ENCODE assay signal across 16 mouse cellular contexts in genomic region chr11:114331579-114332150, GRCm38 (mm10).
A peak's percentile ranks its signal among the peaks of the same experiment; 100 is the strongest.
DNase-seq lines count a peak whose midpoint lies in the region; ATAC-seq and TF ChIP-seq lines count a peak whose summit lies in the region.
"Had no signal": no experiment of that assay in that cellular context is flagged by ENCODE, and none has a peak within 500 bp of the region (broad histone marks: within the 10 kb centered on the region; RNA-seq: fewer than 3 reads in every experiment).

No protein-coding gene starts in this region.

- 58% methylated on average over 5 of the region's 5 CpGs for WGBS in heart, embryonic 16.5 days
- WGBS in heart, adult 2 months = 36% methylated on average over 5 of the region's 5 CpGs
- WGBS in lung, embryonic 16.5 days = 54% methylated on average over 5 of the region's 5 CpGs
- WGBS in embryonic facial prominence, embryonic 10.5 days = 71% methylated on average over 5 of the region's 5 CpGs
- 75% methylated on average over 5 of the region's 5 CpGs for WGBS in midbrain, postnatal 0 days

- 0 out of 2 replicates have a peak, but pooled peaks cover 4% of the 10 kb centered on the region for H3K4me1 ChIP-seq in heart, embryonic 16.5 days (ENCODE audit: control insufficient read depth, insufficient read depth, low read length)
- H3K4me1 ChIP-seq in heart, adult 2 months (ENCODE audit: control insufficient read depth, insufficient read depth, low read length) = peaks cover 4% of the 10 kb centered on the region; the same call in 1 of the 2 replicates
- no peaks in the 10 kb centered on the region for H3K4me1 ChIP-seq in lung, embryonic 16.5 days (replicated peaks; ENCODE audit: control insufficient read depth, insufficient read depth, low read length)
- H3K4me1 ChIP-seq in embryonic facial prominence, embryonic 10.5 days = peaks cover 11% of the 10 kb centered on the region
- no peaks in the 10 kb centered on the region for H3K4me1 ChIP-seq in midbrain, postnatal 0 days (ENCODE audit: insufficient read depth, low read length)

- DNase-seq in heart, adult 2 months = no peak
- no peak for DNase-seq in lung, postnatal 14 days
- no peak for DNase-seq in embryonic facial prominence, embryonic 10.5 days (ENCODE audit: low spot score)
- no peak for DNase-seq in midbrain, postnatal 0 days (ENCODE audit: low spot score)
- DNase-seq: adrenal gland, postnatal 25 days; layer of hippocampus, postnatal 36 days; liver, postnatal 0 days; right cerebral cortex, postnatal 14 days had no signal

- no peaks in the 10 kb centered on the region for H3K36me3 ChIP-seq in heart, embryonic 16.5 days (ENCODE audit: control insufficient read depth, insufficient read depth)
- no peaks in the 10 kb centered on the region for H3K36me3 ChIP-seq in heart, adult 2 months (ENCODE audit: control insufficient read depth, insufficient read depth, low read length)
- no peaks in the 10 kb centered on the region for H3K36me3 ChIP-seq in lung, embryonic 16.5 days (ENCODE audit: control insufficient read depth, insufficient read depth, low read length)
- H3K36me3 ChIP-seq in embryonic facial prominence, embryonic 10.5 days (replicated peaks) = no peaks in the 10 kb centered on the region
- H3K36me3 ChIP-seq in midbrain, postnatal 0 days (ENCODE audit: insufficient read depth, low read length) = no peaks in the 10 kb centered on the region
- H3K36me3 ChIP-seq: embryonic facial prominence, embryonic 13.5 days; forebrain, embryonic 12.5 days; hindbrain, embryonic 15.5 days; limb, embryonic 12.5 days; midbrain, embryonic 13.5 days had no signal

- no peak for TF ChIP-seq POLR2A in heart, adult 2 months (IDR thresholded peaks at IDR 0.05; ENCODE audit: insufficient read depth, low read depth, low read length)

- no peak overlapping the region for H3K4me3 ChIP-seq in heart, embryonic 16.5 days (ENCODE audit: low read length)
- H3K4me3 ChIP-seq in heart, adult 2 months = no peak overlapping the region
- H3K4me3 ChIP-seq in lung, embryonic 16.5 days (ENCODE audit: low read length) = no peak overlapping the region
- no peak overlapping the region for H3K4me3 ChIP-seq in embryonic facial prominence, embryonic 10.5 days
- H3K4me3 ChIP-seq in midbrain, postnatal 0 days (ENCODE audit: low read depth, low read length) = no peak overlapping the region
- H3K4me3 ChIP-seq: embryonic facial prominence, embryonic 13.5 days; forebrain, embryonic 12.5 days; hindbrain, embryonic 15.5 days; limb, embryonic 12.5 days; midbrain, embryonic 13.5 days had no signal

- no peak overlapping the region for H3K4me2 ChIP-seq in heart, embryonic 16.5 days (ENCODE audit: low read depth, low read length)
- no peak overlapping the region for H3K4me2 ChIP-seq in lung, embryonic 16.5 days (ENCODE audit: low read depth, low read length)
- no peak overlapping the region for H3K4me2 ChIP-seq in midbrain, postnatal 0 days (ENCODE audit: low read depth, low read length, poor library complexity, severe bottlenecking)
- H3K4me2 ChIP-seq: embryonic facial prominence, embryonic 13.5 days; forebrain, embryonic 12.5 days; hindbrain, embryonic 15.5 days; limb, embryonic 12.5 days; midbrain, embryonic 13.5 days had no signal

- no peak for TF ChIP-seq CTCF in heart, adult 2 months (IDR thresholded peaks at IDR 0.05)
- TF ChIP-seq CTCF in midbrain, postnatal 0 days (IDR thresholded peaks at IDR 0.05) = no peak

- no peaks in the 10 kb centered on the region for H3K9me3 ChIP-seq in heart, embryonic 16.5 days (replicated peaks; ENCODE audit: control insufficient read depth, low read length)
- H3K9me3 ChIP-seq in lung, embryonic 16.5 days (ENCODE audit: control insufficient read depth, low read length) = no peaks in the 10 kb centered on the region
- H3K9me3 ChIP-seq in embryonic facial prominence, embryonic 10.5 days = no peaks in the 10 kb centered on the region
- H3K9me3 ChIP-seq in midbrain, postnatal 0 days (ENCODE audit: low read length) = no peaks in the 10 kb centered on the region
- H3K9me3 ChIP-seq: embryonic facial prominence, embryonic 13.5 days; forebrain, embryonic 12.5 days; hindbrain, embryonic 15.5 days; limb, embryonic 12.5 days; midbrain, embryonic 13.5 days had no signal

- ATAC-seq in heart, embryonic 16.5 days (replicated peaks; ENCODE audit: extremely low read depth, insufficient read depth, low FRiP score) = peak; percentile 41; the same call in 1 of the 2 replicates
- ATAC-seq in lung, embryonic 16.5 days (ENCODE audit: low read depth) = peak; percentile 78
- no peak for ATAC-seq in megakaryocyte progenitor cell, adult 5-6 weeks (replicated peaks; ENCODE audit: poor library complexity)
- no peak for ATAC-seq in midbrain, postnatal 0 days (ENCODE audit: low FRiP score)
- ATAC-seq: liver, postnatal 0 days; midbrain, embryonic 13.5 days had no signal

- H3K27ac ChIP-seq in heart, embryonic 16.5 days (ENCODE audit: low read length) = peak overlapping the region; percentile 61
- no peak overlapping the region for H3K27ac ChIP-seq in heart, adult 2 months
- H3K27ac ChIP-seq in lung, embryonic 16.5 days (ENCODE audit: low read length) = peak overlapping the region; percentile 23
- H3K27ac ChIP-seq in embryonic facial prominence, embryonic 10.5 days (replicated peaks) = peak overlapping the region; percentile 30; the same call in 1 of the 2 replicates
- no peak overlapping the region for H3K27ac ChIP-seq in midbrain, postnatal 0 days (ENCODE audit: low read depth, low read length)
- H3K27ac ChIP-seq: embryonic facial prominence, embryonic 13.5 days; forebrain, embryonic 12.5 days; hindbrain, embryonic 15.5 days; limb, embryonic 12.5 days; midbrain, embryonic 13.5 days had no signal

- no peaks in the 10 kb centered on the region for H3K27me3 ChIP-seq in heart, embryonic 16.5 days (ENCODE audit: control insufficient read depth, insufficient read depth, low read length)
- no peaks in the 10 kb centered on the region for H3K27me3 ChIP-seq in heart, adult 2 months (ENCODE audit: control insufficient read depth, insufficient read depth, low read length)
- H3K27me3 ChIP-seq in lung, embryonic 16.5 days (ENCODE audit: control insufficient read depth, insufficient read depth, low read depth, low read length) = no peaks in the 10 kb centered on the region
- no peaks in the 10 kb centered on the region for H3K27me3 ChIP-seq in embryonic facial prominence, embryonic 10.5 days (replicated peaks; ENCODE audit: low read depth, poor library complexity, severe bottlenecking)
- no peaks in the 10 kb centered on the region for H3K27me3 ChIP-seq in midbrain, postnatal 0 days (ENCODE audit: insufficient read depth, low read length)
- H3K27me3 ChIP-seq: embryonic facial prominence, embryonic 13.5 days; hindbrain, embryonic 15.5 days had no signal

- intact Hi-C loops in heart, adult 2 months (cut with DNase I) = no loop called here

- H3K79me2 ChIP-seq in heart, adult 2 months (replicated peaks; ENCODE audit: control insufficient read depth, insufficient read depth, low read length) = no peaks in the 10 kb centered on the region

- H3K9ac ChIP-seq in heart, embryonic 16.5 days (ENCODE audit: low read length) = no peak overlapping the region
- no peak overlapping the region for H3K9ac ChIP-seq in heart, adult 2 months (ENCODE audit: low read depth, low read length)
- H3K9ac ChIP-seq in lung, embryonic 16.5 days (ENCODE audit: low read length) = no peak overlapping the region
- H3K9ac ChIP-seq in midbrain, postnatal 0 days (replicated peaks; ENCODE audit: low read length, poor library complexity, severe bottlenecking) = no peak overlapping the region
- H3K9ac ChIP-seq: embryonic facial prominence, embryonic 13.5 days; forebrain, embryonic 12.5 days; hindbrain, embryonic 15.5 days; limb, embryonic 12.5 days; liver, postnatal 0 days; midbrain, embryonic 13.5 days had no signal

- no peak for TF ChIP-seq EP300 in heart, adult 2 months (IDR thresholded peaks at IDR 0.05; ENCODE audit: insufficient read depth, low read depth, low read length)

Comparison
In these comparisons a context has a peak if more than half of its experiments do, and no peak if none do; other contexts are left out.
1. H3K27ac ChIP-seq: peak in heart, embryonic 16.5 days (single experiment), lung, embryonic 16.5 days (single experiment) and embryonic facial prominence, embryonic 10.5 days (single experiment); none in heart, adult 2 months (single experiment) and midbrain, postnatal 0 days (single experiment).
2. ATAC-seq: peak in heart, embryonic 16.5 days (single experiment) and lung, embryonic 16.5 days (single experiment); none in megakaryocyte progenitor cell, adult 5-6 weeks (single experiment) and midbrain, postnatal 0 days (single experiment).